Mouse (Mus musculus): ENCODE measurements around the gene Troap.

The Troap gene

GRCm38 (mm10) chr15:99040920-99041856 is 33.2 kb upstream of the Troap start:
- WGBS = 43% methylated on average over 21 of the region's 21 CpGs

DNA sequence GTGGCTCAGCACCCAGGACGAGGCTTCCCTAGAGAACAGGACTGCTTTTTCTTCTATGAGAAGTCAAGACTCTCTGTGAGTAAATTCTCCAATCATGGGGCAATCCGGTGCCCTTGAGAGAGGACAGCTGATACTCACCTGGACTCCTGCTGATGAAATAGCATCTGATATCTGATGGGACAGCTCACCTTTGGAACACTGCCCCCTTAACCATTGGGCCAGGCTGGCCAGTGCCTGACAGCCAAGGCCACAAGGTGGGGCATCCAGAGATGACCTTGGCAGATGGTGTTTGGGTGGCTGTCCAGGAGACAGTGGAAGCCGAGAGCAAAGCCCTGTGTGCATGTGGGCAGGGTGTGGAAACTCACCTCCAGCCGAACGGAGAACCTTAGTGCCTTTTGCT is 32.0 kb upstream of the Troap start:
- 93% methylated on average over 5 of the region's 5 CpGs for WGBS

DNA sequence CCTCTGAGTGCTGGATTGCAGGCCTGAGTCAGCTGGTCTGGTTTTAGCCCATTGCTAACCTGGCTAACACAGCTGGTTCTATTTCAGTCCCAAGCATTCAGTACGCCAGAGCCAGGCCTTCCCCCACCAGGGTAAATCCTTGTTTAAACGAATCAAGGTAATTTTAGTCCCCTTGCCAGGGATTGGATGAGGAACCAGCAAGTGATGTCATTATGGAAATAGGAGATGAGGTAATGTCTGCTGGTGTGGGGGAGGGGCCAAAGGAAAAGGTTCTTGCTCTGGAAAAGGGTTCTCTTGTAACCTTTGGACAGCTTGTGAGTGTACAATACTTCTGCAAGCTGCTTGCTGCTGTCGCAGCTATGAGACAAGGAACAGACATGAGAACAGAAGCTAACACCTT is 29.5 kb upstream of the Troap start:
- 52% methylated on average over 3 of the region's 3 CpGs for WGBS

DNA sequence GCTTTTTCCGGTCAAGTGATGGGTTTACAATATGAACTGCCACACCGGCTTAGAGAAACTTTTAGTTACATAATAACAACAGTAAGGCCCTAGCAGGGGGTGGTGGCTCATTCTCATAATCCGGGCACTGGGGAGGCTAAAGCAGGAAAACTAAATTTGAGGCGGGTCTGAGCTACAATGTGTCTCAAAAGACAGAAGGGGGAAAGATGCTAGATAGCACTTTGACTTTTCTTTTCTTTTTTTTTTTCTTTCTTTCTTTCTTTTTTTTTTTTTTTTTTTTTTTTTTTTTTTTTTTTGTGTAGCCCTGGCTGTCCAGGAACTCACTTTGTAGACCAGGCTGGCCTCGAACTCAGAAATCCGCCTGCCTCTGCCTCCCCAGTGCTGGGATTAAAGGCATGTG is 28.6 kb upstream of the Troap start:
- 83% methylated on average over 6 of the region's 6 CpGs for WGBS

GRCm38 (mm10) chr15:99049473-99050253 is 24.7 kb upstream of the Troap start:
- 32% methylated on average over 13 of the region's 13 CpGs for WGBS

DNA sequence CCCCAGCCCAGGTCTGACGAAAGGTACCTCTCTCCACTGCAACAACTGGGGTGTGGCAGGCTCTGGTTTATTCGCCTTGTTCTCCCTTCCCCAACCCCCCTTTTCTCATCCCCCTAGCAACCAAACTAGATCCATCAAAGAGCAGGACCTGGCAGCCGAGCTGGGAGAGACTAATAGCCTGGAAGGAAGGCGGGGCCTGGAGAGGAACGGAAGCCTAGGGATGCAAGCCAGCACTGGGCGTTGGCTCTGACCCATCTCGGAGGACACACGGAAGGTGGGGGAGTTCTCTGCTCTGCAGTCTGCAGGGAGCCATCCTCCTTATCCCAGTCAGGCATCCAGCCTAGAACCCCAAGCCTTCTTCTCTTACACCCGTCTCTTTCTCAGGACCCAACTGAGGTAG is 21.0 kb upstream of the Troap start:
- 48% methylated on average over 9 of the region's 9 CpGs for WGBS

DNA sequence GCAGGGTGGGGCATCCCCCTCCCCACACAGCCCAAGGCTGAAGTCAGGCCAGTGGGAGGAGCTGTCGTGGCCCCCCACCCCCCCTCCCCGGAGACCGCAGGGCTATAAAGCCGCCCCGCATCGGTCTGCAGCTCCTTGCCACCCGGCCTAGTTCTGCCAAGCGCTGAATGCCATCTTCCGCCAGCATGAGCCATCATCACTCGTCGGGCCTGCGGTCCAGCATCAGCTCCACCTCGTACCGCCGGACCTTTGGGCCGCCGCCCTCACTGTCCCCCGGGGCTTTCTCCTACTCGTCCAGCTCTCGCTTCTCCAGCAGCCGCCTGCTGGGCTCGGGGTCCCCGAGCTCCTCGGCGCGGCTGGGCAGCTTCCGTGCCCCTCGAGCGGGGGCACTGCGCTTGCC is 19.3 kb upstream of the Troap start, which contains the start of gene Prph:
Prph (plus strand) TSS at position 135 of the 400 bp plus-strand sequence.
- WGBS = 5% methylated on average over 30 of the region's 30 CpGs

DNA sequence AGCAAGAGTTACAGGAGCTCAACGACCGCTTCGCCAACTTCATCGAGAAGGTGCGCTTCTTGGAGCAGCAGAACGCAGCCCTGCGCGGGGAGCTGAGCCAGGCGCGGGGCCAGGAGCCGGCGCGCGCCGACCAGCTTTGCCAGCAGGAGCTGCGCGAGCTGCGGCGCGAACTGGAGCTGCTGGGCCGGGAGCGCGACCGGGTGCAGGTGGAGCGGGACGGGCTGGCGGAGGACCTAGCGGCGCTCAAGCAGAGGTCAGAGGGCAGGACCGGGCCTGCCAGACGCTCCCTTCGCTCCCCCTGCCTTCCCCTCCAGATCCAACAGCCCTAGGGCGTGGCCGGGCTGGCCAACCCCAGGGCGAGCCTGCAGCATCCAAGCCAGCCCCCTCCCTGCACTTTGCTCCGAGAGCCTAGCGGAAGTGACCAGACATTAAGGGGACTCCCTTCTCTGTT is 18.8 kb upstream of the Troap start:
- 2% methylated on average over 37 of the region's 37 CpGs for WGBS

DNA sequence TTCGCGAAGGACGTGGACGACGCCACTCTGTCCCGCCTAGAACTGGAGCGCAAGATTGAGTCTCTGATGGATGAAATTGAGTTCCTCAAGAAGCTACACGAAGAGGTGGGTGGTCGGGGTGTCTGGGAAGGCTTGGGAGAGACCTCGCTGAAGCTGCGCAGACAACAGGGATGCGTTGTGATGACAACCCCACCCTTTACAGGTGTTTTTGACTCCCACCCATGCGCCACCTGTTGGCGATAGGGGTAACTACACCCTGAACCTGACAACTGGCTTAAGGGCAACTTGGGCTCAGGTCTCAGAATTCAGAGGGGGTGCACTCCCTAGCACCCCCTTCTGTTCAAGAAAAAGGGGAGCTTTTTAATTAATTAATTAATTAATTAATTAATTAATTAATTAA is 18.0 kb upstream of the Troap start:
- 6% methylated on average over 14 of the region's 14 CpGs for WGBS

GRCm38 (mm10) chr15:99065557-99066165 is 8.7 kb upstream of the Troap start:
- WGBS = 79% methylated on average over 12 of the region's 12 CpGs

- 85% methylated on average over 1 of the region's 1 CpGs for WGBS
Observed at GRCm38 (mm10) chr15:99071988-99072387, 2.4 kb upstream of the Troap start.

GRCm38 (mm10) chr15:99074600-99075333 is 392 bp downstream of the Troap start:
- WGBS = under 1% methylated on average over 44 of the region's 44 CpGs

DNA sequence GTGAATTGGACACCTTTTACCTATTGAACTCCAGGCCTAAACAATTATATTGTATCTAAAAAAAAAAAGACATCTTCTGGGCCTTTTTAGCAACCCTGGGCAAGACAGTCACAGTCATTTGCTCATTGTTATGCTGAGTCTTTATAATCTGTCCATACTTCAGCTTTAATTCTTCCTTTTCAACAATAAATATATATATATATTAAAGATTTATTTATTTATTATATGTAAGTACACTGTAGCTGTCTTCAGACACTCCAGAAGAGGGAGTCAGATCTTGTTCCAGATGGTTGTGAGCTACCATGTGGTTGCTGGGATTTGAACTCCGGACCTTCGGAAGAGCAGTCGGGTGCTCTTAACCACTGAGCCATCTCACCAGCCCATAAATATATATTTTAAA is 1.6 kb downstream of the Troap start:
- 92% methylated on average over 3 of the region's 3 CpGs for WGBS

GRCm38 (mm10) chr15:99078181-99078910 is 4.0 kb downstream of the Troap start:
- WGBS = 82% methylated on average over 15 of the region's 15 CpGs

DNA sequence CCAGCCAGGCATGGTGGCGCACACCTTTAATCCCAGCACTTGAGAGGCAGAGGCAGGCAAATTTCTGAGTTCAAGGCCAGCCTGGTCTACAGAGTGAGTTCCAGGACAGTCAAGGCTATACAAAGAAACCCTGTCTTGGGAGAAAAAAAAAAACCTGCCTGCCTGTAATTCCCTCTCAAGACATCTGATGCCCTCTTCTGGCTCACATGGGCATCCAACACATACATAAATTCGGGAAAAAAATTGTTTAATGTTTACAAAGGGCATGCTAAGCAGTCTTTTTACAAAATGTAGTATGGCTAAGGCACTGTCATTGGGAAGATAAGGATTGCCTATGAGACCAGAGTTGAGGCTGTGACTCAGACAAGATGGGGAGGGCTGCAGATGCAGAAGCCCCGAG is 5.4 kb downstream of the Troap start:
- WGBS = 69% methylated on average over 3 of the region's 3 CpGs

DNA sequence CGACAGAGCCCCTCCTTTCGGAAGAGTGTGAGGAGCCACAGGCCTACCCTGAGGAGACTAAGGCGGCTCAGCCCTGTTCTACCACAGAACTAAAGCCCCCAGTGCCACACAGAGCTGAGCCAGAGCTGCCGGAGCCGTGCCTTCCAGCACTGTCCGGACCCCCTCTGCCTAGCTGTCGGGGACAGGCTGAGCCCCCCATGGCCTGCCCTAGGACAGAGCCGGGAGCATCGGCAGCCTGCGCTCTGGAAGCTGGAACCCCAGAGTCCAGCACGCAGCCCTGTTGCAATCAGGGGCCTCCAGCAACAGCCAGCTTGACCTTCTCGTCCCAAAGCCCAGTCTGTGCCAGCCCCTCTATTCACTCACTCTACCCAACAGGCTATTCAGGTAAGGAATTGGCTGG is 7.9 kb downstream of the Troap start:
- 94% methylated on average over 12 of the region's 12 CpGs for WGBS

DNA sequence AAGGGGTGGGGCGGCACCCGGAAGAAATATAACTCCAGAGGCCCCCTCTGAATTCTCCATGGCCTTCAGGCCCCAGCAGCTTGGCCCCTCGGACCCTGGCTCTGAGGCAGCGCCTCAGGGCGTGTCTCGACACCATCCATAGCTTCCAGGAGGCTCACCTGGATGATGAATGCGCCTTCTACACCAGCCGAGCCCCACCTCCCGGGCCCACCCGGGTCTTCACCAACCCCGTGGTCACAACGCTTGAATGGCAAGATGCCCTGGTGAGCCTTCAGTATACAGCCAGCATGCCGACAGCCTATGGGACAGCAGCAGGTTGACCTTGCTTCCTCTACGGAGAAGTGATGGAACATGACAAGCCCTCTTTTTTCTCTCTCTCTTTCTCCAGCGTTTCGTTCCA is 8.5 kb downstream of the Troap start:
- 91% methylated on average over 16 of the region's 16 CpGs for WGBS

DNA sequence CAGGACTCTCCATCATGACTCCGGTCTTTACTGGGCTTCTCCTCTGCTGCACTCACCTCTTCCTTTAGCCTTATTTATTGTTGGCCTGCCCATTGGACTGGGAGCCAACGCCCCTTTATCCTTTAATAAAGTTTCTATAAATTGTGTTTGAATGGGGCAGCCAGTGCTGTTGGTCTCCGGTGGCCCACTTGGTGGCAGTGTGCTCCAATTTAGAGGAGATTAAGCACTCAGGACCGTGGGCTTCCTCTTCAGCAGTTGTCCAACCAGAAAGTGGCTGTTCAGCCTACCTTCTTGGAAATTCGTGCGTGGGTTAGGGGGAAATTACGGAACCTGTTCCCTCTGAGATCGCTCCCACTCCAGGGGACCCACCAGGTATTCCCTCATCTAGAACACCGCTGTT is 8.9 kb downstream of the Troap start:
- WGBS = 62% methylated on average over 9 of the region's 9 CpGs

- 50% methylated on average over 11 of the region's 11 CpGs for WGBS
Observed at GRCm38 (mm10) chr15:99083867-99084557, 9.6 kb downstream of the Troap start.

DNA sequence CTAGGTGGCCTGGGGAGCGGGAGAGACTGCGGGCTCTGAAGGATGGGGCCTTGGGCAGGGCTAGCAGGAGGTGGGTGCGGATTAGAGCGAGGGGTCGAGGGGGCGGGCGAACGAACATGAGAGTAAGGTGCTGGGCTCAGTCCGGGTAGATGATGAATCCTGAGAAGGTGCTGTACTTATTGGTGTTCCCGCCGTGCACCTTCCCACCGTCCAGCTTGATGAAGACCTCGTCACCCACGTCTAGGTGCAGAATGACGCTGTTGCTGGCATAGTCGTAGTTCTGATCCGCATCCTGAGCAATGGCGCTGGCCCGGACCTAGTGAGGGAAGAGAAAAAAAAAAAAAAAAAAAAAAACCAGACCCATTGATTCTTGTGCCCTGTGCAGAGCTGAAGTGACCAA is 10.2 kb downstream of the Troap start:
- WGBS = 41% methylated on average over 19 of the region's 19 CpGs

Measured in cerebral cortex, adult 2 months (tissue).